8 mouse cellular contexts compared by ENCODE assay signal in genomic region chr7:126776598-126777057, GRCm38 (mm10). TPM values are rescaled to one million over a fixed set of nuclear protein-coding genes. Genes with fewer than 3 reads are reported as not detected.
DNase-seq lines count a peak whose midpoint lies in the region; ATAC-seq and TF ChIP-seq lines count a peak whose summit lies in the region.

Gene Ypel3, plus strand, starts transcription at chr7:126776955.

- H3K9ac ChIP-seq in forebrain, postnatal 0 days: peak within 1 kb of the TSS; percentile 96
- peak within 1 kb of the TSS; percentile 84 for H3K9ac ChIP-seq in lung, embryonic 15.5 days

- no peak for TF ChIP-seq CTCF in cerebellum, adult 2 months (IDR thresholded peaks at IDR 0.05; ENCODE audit: borderline replicate concordance, insufficient read depth, low read depth, low read length)
- 0 out of 2 replicates have a peak, but pooled peaks have one; percentile 9 for TF ChIP-seq CTCF in forebrain, postnatal 0 days (IDR thresholded peaks at IDR 0.05; ENCODE audit: low read depth)
- TF ChIP-seq CTCF in olfactory bulb, adult 2 months (IDR thresholded peaks at IDR 0.05; ENCODE audit: insufficient read depth, low read depth, low read length): no peak

- H3K4me3 ChIP-seq in cerebellum, adult 2 months (replicated peaks; ENCODE audit: insufficient read depth, low read depth, low read length): peak within 1 kb of the TSS; percentile 96
- peak within 1 kb of the TSS; percentile 63 for H3K4me3 ChIP-seq in forebrain, postnatal 0 days (ENCODE audit: low read depth, low read length)
- H3K4me3 ChIP-seq in lung, embryonic 15.5 days: peak within 1 kb of the TSS; percentile 77
- peak within 1 kb of the TSS; percentile 68 for H3K4me3 ChIP-seq in olfactory bulb, adult 2 months (ENCODE audit: insufficient read depth, low read depth, low read length)

- peaks cover 15% of the 10 kb centered on the region for H3K36me3 ChIP-seq in forebrain, postnatal 0 days (ENCODE audit: insufficient read depth)
- peaks cover 16% of the 10 kb centered on the region for H3K36me3 ChIP-seq in lung, embryonic 15.5 days

- no peaks in the 10 kb centered on the region for H3K9me3 ChIP-seq in forebrain, postnatal 0 days (ENCODE audit: low read length)
- H3K9me3 ChIP-seq in lung, embryonic 15.5 days: no peaks in the 10 kb centered on the region

- intact Hi-C loops in heart, postnatal 36 days (cut with DNase I): loop anchor here (1.0 to 2.0 kb wide), 2 partner anchors 18 to 21 kb away; partner anchors contain the start of genes Fam57b and Mapk3

- DNase-seq in MN1 (ENCODE audit: low spot score): peak; percentile 93
- DNase-seq in cerebellum, adult 2 months: peak; percentile 94 to 98
- peak; percentile 92 for DNase-seq in forebrain, postnatal 0 days
- peak; percentile 92 for DNase-seq in heart, postnatal 36 days
- peak; percentile 93 for DNase-seq in layer of hippocampus, adult 8-10 months (ENCODE audit: low spot score in 2 of 2)
- DNase-seq in thymus, postnatal 0 days (ENCODE audit: low spot score): peak; percentile 95

- H3K27ac ChIP-seq in cerebellum, adult 2 months (ENCODE audit: insufficient read depth, low read length): peak within 1 kb of the TSS; percentile 88
- H3K27ac ChIP-seq in forebrain, postnatal 0 days (ENCODE audit: low read depth, low read length): peak within 1 kb of the TSS; percentile 87
- H3K27ac ChIP-seq in lung, embryonic 15.5 days: peak within 1 kb of the TSS; percentile 84
- H3K27ac ChIP-seq in olfactory bulb, adult 2 months (ENCODE audit: insufficient read depth, low read depth, low read length): peak within 1 kb of the TSS; percentile 86

- ATAC-seq in forebrain, postnatal 0 days: peak; percentile 89
- peak; percentile 89 for ATAC-seq in lung, embryonic 15.5 days (ENCODE audit: borderline replicate concordance, extremely low read depth, low FRiP score, low TSS enrichment)

- TF ChIP-seq POLR2A in cerebellum, adult 2 months (IDR thresholded peaks at IDR 0.05; ENCODE audit: borderline replicate concordance, insufficient read depth, low read length): peak; percentile 87
- TF ChIP-seq POLR2A in olfactory bulb, adult 2 months (IDR thresholded peaks at IDR 0.05; ENCODE audit: insufficient read depth, low read depth, low read length): peak; percentile 87

- under 1% methylated on average over 37 of the region's 37 CpGs for WGBS in cerebellum, adult 2 months
- WGBS in forebrain, postnatal 0 days: under 1% methylated on average over 36 of the region's 37 CpGs
- WGBS in lung, embryonic 15.5 days: under 1% methylated on average over 34 of the region's 37 CpGs
- WGBS in olfactory bulb, adult 2 months: under 1% methylated on average over 36 of the region's 37 CpGs

- no peaks in the 10 kb centered on the region for H3K27me3 ChIP-seq in cerebellum, adult 2 months (ENCODE audit: control insufficient read depth, insufficient read depth, low read length)
- no peaks in the 10 kb centered on the region for H3K27me3 ChIP-seq in forebrain, postnatal 0 days (ENCODE audit: insufficient read depth, low read length)
- H3K27me3 ChIP-seq in lung, embryonic 15.5 days: no peaks in the 10 kb centered on the region

- H3K4me2 ChIP-seq in forebrain, postnatal 0 days (ENCODE audit: low read depth): peak within 1 kb of the TSS; percentile 93
- peak within 1 kb of the TSS; percentile 95 for H3K4me2 ChIP-seq in lung, embryonic 15.5 days

- peaks cover 29% of the 10 kb centered on the region for H3K4me1 ChIP-seq in cerebellum, adult 2 months (ENCODE audit: control insufficient read depth, insufficient read depth, low read length)
- peaks cover 20% of the 10 kb centered on the region for H3K4me1 ChIP-seq in forebrain, postnatal 0 days (ENCODE audit: insufficient read depth)
- H3K4me1 ChIP-seq in lung, embryonic 15.5 days: peaks cover 58% of the 10 kb centered on the region
- H3K4me1 ChIP-seq in olfactory bulb, adult 2 months (ENCODE audit: control insufficient read depth, insufficient read depth, low read length): peaks cover 28% of the 10 kb centered on the region

RNA-seq across cellular contexts. Expression of gene Ypel3, which starts in this region (rescaled TPM):
- 628 and 636 TPM in 2 replicates for polyA plus RNA-seq in cerebellum, adult 2 months (2012; rRNA removed)
- 162 and 237 TPM in 2 replicates for total RNA-seq in forebrain, postnatal 0 days (2014; rRNA removed)
- polyA plus RNA-seq in forebrain, postnatal 0 days (2015; fragmentation: Nextera tagmentation; extraction: Ambion mirVana): 223 and 250 TPM in 2 replicates
- 100 to 1,000 TPM in 1 of 2 experiments, 10 to 100 TPM in 1; 91.4 to 110 TPM for total RNA-seq in heart, postnatal 36 days (2021)
- total RNA-seq in layer of hippocampus, adult 8-10 months (2022): 100 to 1,000 TPM; 236 to 283 (median 255) TPM
- 90.3 and 96.2 TPM in 2 replicates for polyA plus RNA-seq in lung, embryonic 15.5 days (2015; fragmentation: Nextera tagmentation; extraction: Ambion mirVana)
- polyA plus RNA-seq in olfactory bulb, adult 2 months (2012; ENCODE audit: insufficient read depth, insufficient read length, low replicate concordance, missing spikeins): not detected in 2 replicates
- 153 and 180 TPM in 2 replicates for polyA plus RNA-seq in thymus, postnatal 0 days (2015; fragmentation: Nextera tagmentation; extraction: Ambion mirVana)

Comparison
In these comparisons a context has a peak if more than half of its experiments do, and no peak if none do; other contexts are left out.
1. Peak in every context shown above with its lines: DNase-seq, ATAC-seq, H3K4me3 ChIP-seq and H3K27ac ChIP-seq.
2. RNA of gene Ypel3 (polyA plus RNA-seq): 628 to 636 TPM in cerebellum, adult 2 months, 223 to 250 TPM in forebrain, postnatal 0 days, 153 to 180 TPM in thymus, postnatal 0 days and 90.3 to 96.2 TPM in lung, embryonic 15.5 days; not detected in olfactory bulb, adult 2 months; every median in the first group is over 10 times any median in the second.